Mouse (Mus musculus) adrenal gland, adult (tissue): ENCODE measurements at regions not wholly inside any gene's neighbourhood (a gene's known extent, or its start where the extent isn't known, plus 50 kb on each side); places are given as distances from the start of the nearest gene placed in this dataset.

Experiments
- DNase-seq, 2 experiments: peaks; one replicate each; pipeline ENCODE4 v3.0.0; 2022 to 2023; ENCODE audit warnings: low spot score in 1 of 2; ENCODE audit not compliant: inconsistent age in 2 of 2

DNA sequence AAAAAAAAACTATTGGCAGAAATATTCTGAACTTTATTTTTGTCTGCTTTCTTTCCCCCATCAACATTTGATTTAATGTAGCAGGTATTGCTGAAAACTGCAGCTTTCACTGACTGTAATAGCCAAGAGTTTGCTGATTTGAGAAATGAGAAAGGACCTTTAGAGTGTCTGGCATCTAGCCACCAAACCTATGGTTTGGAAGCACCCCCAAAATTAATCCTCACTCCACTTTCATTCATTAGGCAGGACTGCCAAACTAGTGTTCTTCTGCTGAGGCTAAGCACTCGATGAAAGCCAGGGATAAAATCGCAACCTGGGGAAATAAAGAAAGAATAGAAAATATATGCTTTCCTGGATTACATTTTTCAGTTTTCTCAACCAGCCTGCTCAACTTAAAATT lies 320.4 kb downstream of the Atp6ap1l start:
- DNase-seq = no peak

- no peak for DNase-seq
Observed at GRCm38 (mm10) chr13:90575371-90575770, 329.8 kb downstream of the Atp6ap1l start.

DNA sequence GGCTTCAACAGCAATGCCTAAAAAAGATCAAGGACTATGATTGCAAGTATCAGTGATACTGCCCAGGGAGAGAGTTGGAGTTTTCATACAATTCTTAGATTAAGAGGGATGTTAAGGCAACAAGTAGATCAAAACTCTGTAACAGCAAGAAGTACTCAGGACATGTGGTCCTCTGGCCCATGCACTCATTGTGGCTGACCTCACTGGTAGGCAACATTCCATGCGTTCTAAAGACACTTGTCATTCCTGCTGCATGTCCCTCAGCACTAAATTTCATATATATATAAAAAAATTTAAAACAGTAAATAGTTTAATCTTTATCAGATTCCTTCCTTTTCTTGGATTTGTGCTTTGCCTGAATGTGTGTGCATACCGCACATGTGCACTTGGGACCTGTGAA lies 332.6 kb downstream of the Atp6ap1l start:
- DNase-seq = no peak

- DNase-seq = no peak
Observed at GRCm38 (mm10) chr13:90563183-90563840, 341.8 kb downstream of the Atp6ap1l start.

GRCm38 (mm10) chr13:90560095-90560494 lies 345.1 kb downstream of the Atp6ap1l start:
- DNase-seq = no peak

DNA sequence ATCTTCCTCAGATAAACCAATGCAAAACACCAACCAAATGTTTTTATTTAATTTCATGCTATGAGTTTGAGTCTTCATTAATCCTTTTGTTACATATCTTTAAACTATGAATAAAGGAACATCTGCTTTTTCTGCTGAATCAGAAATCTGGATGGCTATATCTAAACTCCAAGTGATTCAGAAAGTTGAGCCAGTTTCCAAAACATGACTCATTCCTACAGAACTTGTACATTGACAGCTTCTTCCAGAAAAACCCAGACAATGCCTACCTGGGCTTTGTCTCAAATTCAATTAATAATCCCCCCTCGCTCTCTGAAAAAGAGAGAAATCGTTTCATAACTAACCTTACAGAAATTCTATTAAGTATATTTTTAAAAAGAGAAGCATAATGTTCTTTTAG lies 345.7 kb downstream of the Atp6ap1l start:
- no peak for DNase-seq

DNA sequence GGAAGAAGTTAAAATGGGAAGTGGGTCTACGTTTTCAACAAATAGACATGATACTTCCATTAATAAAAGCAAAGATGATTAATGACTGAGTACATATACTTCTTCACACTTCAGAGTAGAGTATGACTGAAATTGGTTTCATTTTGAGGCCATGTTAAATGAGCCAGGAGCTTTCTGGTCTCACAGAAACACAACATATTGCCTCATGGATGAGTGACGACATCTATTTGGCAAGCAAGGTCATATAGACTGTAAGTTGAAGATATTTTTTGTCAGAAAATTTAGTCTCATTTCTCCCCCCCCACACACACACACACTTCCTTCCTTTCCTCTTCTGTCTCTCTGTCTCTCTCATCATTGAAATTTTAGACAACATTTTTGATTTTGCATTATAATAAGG lies 354.0 kb downstream of the Atp6ap1l start:
- no peak for DNase-seq

- DNase-seq = no peak
Observed at GRCm38 (mm10) chr13:90546288-90547035, 358.7 kb downstream of the Atp6ap1l start.

DNA sequence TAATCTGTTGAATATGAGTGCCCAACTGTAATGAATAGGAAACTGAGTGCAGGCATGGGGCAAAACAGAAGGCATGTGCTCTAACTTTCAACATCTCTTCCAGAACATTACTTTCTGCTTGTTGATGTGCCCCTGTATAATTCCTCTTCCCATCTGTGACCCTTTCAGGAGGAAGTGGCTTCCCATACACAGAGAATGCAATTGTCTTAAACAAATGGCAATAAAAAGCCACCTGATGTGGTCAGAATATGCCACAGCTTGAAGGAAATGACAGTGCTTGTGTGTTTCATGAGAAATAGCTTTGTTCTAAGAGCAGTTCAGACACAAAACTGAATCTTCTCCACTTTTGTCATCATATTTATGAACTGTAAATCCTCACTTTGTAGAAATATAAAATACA lies 359.3 kb downstream of the Atp6ap1l start:
- DNase-seq = no peak

GRCm38 (mm10) chr13:90537525-90537924 lies 367.6 kb downstream of the Atp6ap1l start:
- no peak for DNase-seq

DNA sequence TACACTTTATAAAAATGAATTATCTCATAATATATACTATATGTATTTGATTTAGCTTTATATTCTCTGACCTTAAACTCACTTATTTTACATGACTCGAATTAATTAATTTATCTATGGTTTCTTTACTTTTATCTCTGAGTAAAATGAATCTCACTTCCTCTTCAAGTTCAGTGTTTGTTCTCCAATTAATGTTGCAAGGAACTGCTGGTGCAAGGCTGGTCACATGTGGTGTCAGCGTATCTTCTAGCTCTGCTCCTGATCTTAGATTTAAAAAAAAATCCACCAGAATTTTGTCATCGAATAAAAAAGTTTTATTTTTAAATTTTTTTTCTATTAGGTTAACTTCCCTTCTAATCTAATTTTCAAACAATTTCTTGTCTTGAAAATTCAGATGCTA lies 378.2 kb downstream of the Atp6ap1l start:
- no peak for DNase-seq

DNA sequence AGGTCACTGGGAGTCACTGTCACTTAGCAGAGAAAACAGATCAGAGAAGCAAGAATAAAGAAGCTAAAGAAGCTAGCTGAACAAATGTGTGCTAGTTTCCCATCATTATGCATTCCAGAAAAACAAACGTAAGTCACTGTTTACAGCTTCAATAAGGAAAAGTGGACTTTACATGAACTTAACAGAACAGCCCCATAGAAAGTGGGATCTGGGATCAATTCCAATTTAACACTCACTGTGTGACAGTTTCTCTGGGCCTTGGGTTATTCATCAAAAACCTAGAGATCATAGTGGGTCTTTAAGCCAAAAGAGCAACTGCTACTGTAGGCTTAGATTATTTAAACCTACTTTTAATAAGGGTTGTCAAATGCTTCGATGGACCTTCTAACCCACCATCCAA lies 379.4 kb downstream of the Atp6ap1l start:
- DNase-seq = no peak

DNA sequence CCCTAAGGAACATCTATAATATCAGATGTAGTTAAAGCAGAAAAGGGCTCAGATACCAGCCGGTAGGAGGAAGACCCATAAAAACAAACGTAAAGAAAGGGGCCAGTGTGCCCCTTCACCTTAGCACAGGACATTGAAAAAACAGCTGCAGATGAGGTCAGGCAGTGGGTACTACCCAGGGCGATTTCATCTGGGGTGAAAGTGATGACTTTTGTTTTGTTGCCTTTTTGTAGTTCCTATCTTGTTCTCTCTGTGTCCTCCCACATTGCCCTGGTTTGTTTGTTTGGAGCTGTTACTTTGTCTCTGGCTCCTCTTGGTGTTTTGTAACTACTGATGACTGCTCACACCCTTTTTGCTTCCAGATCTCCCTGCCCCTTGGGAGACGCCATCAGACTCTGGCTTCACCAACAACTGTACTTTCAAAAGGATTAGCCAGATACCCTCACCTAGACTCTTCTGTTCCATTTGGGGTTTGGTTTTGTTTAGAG lies 383.4 kb downstream of the Atp6ap1l start:
- DNase-seq = no peak

GRCm38 (mm10) chr13:90520992-90521757 lies 384.0 kb downstream of the Atp6ap1l start:
- no peak for DNase-seq

GRCm38 (mm10) chr13:90515773-90516503 lies 389.2 kb downstream of the Atp6ap1l start:
- peak; percentile 87 to 95 for DNase-seq

GRCm38 (mm10) chr13:90513867-90514266 lies 391.3 kb downstream of the Atp6ap1l start:
- DNase-seq = no peak

DNA sequence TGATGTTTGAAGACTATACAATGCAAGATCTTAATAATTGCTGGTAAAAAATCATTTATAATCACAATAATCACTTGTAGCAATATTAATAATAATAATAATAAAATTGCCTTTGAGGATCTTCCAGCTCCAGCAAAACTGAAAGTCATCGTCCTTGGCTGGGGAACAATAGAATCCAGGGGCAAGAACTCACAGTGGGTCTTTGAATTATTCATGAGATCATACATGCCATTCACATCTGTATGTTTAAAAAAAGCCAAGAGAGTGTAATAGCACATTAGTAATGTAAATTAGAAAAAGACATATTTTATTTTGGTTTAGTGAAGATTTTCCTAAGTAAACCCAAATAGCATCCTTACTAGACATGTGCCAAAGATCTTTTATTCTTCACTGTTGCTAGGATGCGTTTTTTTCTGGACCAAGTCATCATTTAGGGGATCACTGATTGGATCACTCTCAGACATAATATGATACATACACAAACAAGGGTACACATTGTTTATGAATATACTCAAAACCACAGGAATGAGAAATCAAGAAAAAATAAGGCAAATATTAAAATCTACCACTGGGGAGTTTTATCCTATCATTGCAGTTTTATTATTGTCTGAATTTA lies 392.3 kb downstream of the Atp6ap1l start:
- no peak for DNase-seq

DNA sequence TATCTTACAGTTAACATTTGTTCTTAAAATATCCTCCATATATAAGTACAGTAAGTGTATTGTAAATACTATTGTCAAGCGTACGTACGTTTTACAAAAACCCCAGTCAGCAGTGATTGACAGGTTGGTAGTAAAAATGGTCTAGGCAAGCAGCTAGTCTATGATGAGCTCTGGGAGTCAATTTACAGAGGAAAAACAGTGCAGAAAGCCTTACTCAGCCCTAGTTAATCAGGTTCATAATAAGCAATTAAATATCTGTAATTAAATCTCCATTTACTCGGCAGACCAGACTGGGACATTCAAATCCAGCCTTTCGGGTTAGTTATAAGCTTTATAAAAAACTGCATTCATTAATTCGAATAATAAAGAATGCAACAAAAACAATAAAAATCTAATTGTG lies 394.7 kb downstream of the Atp6ap1l start:
- DNase-seq = no peak

- DNase-seq = no peak
Observed at GRCm38 (mm10) chr13:90503188-90503587, 402.0 kb downstream of the Atp6ap1l start.

DNA sequence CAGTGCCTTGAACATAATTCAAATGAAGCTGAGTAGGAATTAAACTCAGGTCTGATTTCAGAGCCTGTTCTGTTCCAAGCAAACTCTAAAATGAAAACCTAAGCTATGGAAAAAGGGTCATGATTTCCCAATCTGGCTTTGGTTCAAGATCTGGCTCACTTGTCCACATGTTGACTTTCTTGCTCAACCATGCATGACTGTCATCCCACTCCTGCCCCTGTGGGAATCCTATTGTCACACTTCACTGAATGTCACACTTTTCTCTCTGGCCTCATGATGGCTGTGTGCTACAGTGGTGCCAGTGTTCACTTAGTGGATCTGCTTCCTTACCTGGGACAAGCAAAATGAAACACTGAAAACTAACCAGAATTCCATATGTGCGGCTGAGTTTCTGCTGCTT lies 403.0 kb downstream of the Atp6ap1l start:
- DNase-seq = peak in 1 of 2 experiments; percentile 35

DNA sequence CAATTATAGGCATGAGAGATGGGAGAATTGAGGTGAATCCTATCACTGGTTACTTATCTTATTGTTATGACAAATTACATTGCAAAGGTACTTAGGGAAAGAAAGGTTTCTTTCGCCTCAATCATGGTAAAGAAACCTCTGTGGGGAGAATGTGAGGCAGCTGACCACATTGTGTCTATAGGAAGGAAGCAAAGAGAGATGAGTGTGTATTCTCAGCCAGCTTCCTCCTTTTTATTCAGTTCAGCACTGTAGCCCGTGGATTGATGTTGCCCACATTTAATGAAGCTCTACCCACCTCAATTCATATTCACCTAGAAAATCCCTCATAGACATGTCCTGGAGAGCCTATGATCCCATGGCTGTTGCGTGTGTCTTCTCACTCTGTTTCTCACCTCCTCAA lies 406.2 kb downstream of the Atp6ap1l start:
- no peak for DNase-seq
